Mouse (Mus musculus): ENCODE measurements at regions not wholly inside any gene's neighbourhood (a gene's known extent, or its start where the extent isn't known, plus 50 kb on each side); places are given as distances from the start of the nearest gene placed in this dataset.

GRCm38 (mm10) chr1:92776353-92776752, 55.1 kb upstream of the Gpc1 start:
- DNase-seq (ENCODE audit: low read depth): no peak

GRCm38 (mm10) chr1:92775908-92776307, 55.5 kb upstream of the Gpc1 start:
- DNase-seq (ENCODE audit: low read depth): no peak

- DNase-seq (ENCODE audit: low read depth): no peak
Observed at GRCm38 (mm10) chr1:92774743-92775692, 56.4 kb upstream of the Gpc1 start.

- DNase-seq (ENCODE audit: low read depth): no peak
Observed at GRCm38 (mm10) chr1:92774006-92774405, 57.4 kb upstream of the Gpc1 start.

GRCm38 (mm10) chr1:92772784-92773113, 58.7 kb upstream of the Gpc1 start:
- DNase-seq (ENCODE audit: low read depth): no peak

- DNase-seq (ENCODE audit: low read depth): no peak
Observed at GRCm38 (mm10) chr1:92772101-92772783, 59.2 kb upstream of the Gpc1 start.

GRCm38 (mm10) chr1:92769696-92770095, 61.7 kb upstream of the Gpc1 start:
- no peak for DNase-seq (ENCODE audit: low read depth)

- no peak for DNase-seq (ENCODE audit: low read depth)
Observed at GRCm38 (mm10) chr1:92769156-92769555, 62.3 kb upstream of the Gpc1 start.

GRCm38 (mm10) chr1:92766496-92766895, 64.9 kb upstream of the Gpc1 start:
- no peak for DNase-seq (ENCODE audit: low read depth)

- DNase-seq (ENCODE audit: low read depth): no peak
Observed at GRCm38 (mm10) chr1:92754793-92755488, 76.5 kb upstream of the Gpc1 start.

- DNase-seq (ENCODE audit: low read depth): no peak
Observed at GRCm38 (mm10) chr1:92751700-92752136, 79.7 kb upstream of the Gpc1 start.

- no peak for DNase-seq (ENCODE audit: low read depth)
Observed at GRCm38 (mm10) chr1:92749475-92749874, 82.0 kb upstream of the Gpc1 start.

- no peak for DNase-seq (ENCODE audit: low read depth)
Observed at GRCm38 (mm10) chr1:92745284-92745683, 86.2 kb upstream of the Gpc1 start.

- no peak for DNase-seq (ENCODE audit: low read depth)
Observed at GRCm38 (mm10) chr1:92744528-92745241, 86.8 kb upstream of the Gpc1 start.

GRCm38 (mm10) chr1:92742881-92743621, 88.4 kb upstream of the Gpc1 start:
- DNase-seq (ENCODE audit: low read depth): no peak

GRCm38 (mm10) chr1:92742300-92742699, 89.1 kb upstream of the Gpc1 start:
- DNase-seq (ENCODE audit: low read depth): no peak

GRCm38 (mm10) chr1:92741047-92741446, 90.4 kb upstream of the Gpc1 start:
- no peak for DNase-seq (ENCODE audit: low read depth)

GRCm38 (mm10) chr1:92737600-92738197, 89.1 kb upstream of the Otos start:
- DNase-seq (ENCODE audit: low read depth): no peak

- no peak for DNase-seq (ENCODE audit: low read depth)
Observed at GRCm38 (mm10) chr1:92736411-92736810, 87.8 kb upstream of the Otos start.

GRCm38 (mm10) chr1:92733732-92734131, 85.1 kb upstream of the Otos start:
- no peak for DNase-seq (ENCODE audit: low read depth)
